Mouse (Mus musculus): ENCODE results near the gene Bfsp1.

Gene Bfsp1

GRCm38 (mm10) chr2:143853447-143853846 lies 9.5 kb downstream of the Bfsp1 start:
- no peak for DNase-seq

GRCm38 (mm10) chr2:143852295-143853275 lies 10.4 kb downstream of the Bfsp1 start:
- DNase-seq = no peak

DNA sequence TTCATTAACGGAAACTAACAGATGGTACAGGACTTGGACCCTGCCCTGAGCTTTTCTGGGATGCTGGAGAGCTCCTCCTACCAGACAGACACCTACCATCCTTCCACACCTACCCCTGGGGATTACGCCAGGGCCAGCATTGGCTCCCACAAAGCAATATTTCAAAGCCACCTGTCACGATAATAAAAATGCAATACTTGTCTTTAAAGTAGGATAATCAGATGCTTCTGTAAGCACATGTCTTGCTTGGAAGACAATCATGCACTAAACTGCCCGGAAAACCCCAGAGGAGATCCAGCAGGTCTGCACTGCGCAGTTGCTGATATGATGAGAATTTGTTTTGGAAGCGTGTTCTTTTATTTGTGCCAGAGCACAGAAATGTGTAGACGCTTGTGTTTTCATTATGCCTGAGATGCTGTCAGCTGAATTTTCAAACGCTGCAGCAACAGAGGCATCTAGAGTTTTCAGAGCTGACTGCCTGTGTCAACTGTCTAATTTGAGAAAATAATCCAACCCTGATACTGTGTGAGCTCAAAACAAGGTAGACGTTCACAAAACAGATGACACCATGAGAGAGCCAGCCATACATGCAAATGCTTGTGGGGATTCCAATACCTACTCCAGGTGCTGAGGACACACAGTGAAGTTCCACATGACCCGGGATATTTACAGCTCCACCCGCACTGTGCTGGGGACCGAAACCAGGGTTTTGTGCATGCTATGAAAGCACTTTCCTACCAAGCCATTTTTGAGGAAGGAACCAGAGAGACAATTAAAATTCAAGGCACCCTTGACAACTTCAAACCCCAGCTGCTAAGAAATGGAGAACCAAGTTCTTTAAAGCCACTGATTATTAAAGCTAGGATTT lies 11.4 kb downstream of the Bfsp1 start:
- DNase-seq = no peak

DNA sequence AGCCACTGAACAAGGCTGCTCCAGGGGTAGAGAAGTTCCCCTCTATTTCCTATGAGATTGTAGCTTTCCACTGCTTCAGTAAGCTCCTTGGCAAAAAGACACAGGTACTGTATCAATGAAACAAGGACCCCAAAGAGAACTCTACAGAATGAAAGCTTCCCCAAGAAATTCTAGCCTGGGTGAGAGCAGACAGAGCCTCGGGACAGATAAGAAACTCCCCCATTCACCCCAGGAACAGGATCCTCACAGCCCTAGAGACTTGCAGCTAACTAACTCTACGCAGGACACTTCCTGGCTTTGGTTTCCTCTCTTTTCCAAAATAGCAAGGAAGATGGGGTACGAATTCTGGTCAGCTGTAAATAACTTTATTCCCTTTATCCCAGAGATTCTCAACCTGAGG lies 15.7 kb downstream of the Bfsp1 start:
- DNase-seq = no peak

GRCm38 (mm10) chr2:143846799-143847198 lies 16.2 kb downstream of the Bfsp1 start:
- peak; percentile 77 for DNase-seq

DNA sequence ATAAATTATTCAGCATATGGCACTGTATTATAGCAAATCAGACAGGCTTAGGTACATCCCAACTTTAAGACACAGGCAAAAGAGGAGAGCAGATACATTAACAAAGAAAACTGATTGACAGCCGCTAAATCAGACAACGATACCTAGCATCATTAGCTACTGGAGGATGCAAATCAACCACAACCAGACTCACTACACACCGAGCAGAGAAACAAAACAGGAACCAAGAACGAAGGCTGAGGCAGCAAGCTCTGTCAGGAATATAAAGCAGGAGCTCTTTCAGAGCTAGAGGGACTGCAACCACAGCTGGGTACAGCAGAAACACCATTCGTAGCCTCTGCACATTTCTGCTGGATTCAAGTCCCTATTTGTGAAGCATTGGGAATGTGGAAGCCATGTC lies 18.2 kb downstream of the Bfsp1 start:
- no peak for DNase-seq

- DNase-seq = no peak
Observed at GRCm38 (mm10) chr2:143841536-143841935, 21.4 kb downstream of the Bfsp1 start.

- DNase-seq = no peak
Observed at GRCm38 (mm10) chr2:143840895-143841294, 22.1 kb downstream of the Bfsp1 start.

GRCm38 (mm10) chr2:143839458-143839857 lies 23.5 kb downstream of the Bfsp1 start:
- no peak for DNase-seq

- no peak for DNase-seq
Observed at GRCm38 (mm10) chr2:143838698-143839097, 24.3 kb downstream of the Bfsp1 start.

GRCm38 (mm10) chr2:143837291-143837701 lies 25.7 kb downstream of the Bfsp1 start:
- peak; percentile 84 for DNase-seq

DNA sequence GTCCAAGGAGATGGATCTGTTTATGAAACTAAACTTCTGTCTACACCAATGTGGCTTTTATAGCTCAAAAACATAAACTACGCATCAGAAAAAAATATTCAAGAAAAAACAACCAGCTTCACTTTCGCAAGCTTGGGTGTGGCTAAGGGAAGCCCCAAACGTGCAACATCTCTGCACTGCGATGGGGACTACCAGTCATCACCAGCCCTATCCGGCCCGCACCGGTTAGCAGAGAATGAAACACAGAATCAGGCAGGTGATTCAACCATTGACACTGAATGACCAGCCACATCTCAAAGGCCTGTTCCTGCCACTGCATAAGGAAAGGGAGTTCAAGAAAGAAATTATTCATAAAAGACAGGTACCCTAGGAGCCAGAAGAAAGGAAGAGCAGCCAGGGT lies 27.2 kb downstream of the Bfsp1 start:
- DNase-seq = no peak

DNA sequence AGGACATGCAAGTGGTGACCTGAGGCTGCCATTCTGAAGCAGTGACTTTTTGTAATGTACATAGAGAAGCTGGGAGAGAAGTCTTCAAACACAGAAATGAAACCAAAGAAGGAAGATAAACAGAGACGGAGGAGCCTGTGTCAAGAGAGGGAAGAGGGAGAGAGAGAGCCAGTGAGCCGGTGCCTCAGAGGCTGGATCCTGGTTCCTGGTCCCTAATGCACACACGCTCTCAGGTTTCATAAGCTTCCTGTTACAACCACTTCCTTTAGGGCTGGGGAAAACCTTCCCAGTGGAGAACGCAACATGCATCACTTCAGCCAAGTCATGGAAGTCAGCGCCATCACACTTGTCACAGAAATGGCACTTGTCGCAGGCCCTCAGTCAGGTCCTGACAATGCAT lies 28.9 kb downstream of the Bfsp1 start:
- no peak for DNase-seq

- DNase-seq = no peak
Observed at GRCm38 (mm10) chr2:143832721-143833120, 30.3 kb downstream of the Bfsp1 start.

DNA sequence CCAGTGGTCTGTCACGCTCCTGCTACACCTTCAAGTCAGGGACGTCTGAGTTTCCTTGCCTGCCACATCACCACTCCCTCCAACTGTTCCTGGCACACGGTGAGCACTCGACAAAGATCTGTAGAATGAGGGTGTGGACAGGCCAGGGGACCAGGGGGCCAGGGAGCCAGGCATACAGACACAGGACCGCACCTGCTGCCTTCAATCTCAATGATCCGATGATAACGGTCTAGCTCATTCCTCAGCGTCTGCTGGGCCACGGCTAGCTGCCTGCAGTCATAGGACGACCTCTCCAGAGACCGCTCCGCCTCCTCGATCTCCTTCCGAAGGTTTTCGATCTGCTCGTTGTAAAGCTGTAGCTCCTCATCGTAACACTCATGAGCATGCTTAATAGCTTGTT lies 31.3 kb downstream of the Bfsp1 start:
- no peak for DNase-seq

GRCm38 (mm10) chr2:143813461-143813860 lies 49.5 kb downstream of the Bfsp1 start:
- no peak for DNase-seq

DNA sequence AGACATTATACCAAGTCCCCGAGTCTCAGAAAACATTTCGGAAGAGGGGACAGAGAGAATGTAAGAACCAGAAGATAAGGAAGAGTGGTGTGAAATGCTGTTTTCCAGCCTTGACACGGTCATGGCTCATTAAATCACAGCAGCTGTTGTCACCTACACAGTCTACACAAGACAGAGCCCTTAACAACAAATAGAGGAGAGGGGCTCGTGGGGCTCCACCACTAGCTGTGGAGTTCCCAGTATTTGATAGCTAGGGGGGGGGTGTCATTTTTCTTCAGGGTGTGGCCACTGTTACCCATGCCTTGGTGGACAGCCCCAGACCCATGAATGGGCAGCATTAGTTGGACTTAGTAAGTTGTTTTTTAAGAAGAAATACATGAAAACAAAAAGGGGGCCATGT lies 50.7 kb downstream of the Bfsp1 start:
- no peak for DNase-seq

GRCm38 (mm10) chr2:143808789-143809188 lies 54.2 kb downstream of the Bfsp1 start:
- DNase-seq = no peak

DNA sequence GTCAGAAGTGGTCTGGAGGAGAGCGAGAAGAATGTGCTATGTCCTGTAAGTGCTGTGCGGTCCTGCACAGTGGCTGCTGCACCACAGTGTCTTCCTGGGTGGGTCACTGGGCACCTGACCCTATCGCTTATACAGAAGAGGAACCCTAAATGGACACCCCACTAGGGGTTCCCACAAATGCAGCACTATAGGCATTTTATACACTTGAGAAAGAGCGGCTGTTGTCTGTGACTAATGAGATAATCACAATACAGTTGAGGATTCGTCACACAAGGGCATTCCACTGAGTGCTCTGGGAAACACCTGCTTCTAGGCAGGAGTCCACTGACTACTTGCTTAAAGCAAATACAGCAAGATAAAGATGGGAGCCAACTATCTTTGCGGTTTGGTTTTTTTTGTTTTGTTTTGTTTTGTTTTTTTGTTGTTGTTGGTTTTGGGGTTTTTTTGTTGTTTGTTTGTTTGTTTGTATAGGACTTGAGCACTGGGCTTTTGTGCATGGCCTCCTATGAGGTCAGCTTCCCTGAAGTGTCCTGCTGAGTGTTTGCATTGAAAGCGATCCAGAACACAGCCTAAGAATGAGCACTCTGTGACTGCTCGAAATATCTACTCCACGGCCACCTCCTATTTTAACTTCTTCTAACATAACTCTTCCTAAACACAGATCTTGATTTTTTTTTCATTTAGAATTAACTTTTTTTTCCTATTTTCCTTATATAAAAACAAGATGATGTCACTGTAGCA lies 55.9 kb downstream of the Bfsp1 start:
- no peak for DNase-seq

DNA sequence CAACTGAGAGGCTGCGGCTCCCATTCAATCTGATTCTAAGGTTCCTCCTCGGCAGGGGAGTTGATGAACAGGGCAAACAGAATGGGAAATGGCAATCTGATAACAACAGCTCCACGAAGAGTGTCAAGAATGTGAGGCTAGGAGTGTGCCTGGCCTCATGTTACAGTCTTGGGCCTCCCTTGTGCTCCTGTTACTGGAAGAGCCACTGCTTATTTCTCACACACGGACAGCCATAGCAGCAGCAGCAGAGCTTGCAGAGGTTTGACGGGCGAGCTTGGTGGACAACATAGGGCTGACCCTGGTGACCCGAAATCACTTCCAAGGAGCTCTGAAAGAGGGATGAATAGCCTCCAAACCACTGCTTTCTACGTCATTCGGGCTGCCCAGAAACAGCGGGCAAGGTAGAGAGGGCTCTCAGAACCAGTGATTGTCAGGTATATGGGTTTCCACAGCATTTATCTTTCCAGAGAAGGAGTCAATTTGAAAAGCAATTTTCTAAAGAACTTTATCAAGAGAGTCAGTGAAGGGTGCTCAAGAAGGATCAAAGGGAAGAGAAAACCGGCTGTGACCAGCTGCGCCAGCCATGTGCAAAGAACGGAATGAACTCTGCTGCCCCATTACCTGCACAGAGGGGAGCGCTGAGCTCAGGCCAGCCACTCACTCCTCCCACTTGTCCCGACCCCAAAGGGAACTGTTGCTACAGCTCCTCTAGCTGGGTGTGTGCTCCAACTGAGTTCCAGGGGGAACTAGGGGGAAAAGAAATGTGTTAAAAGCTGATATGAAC lies 56.6 kb downstream of the Bfsp1 start:
- DNase-seq = peak; percentile 43

DNA sequence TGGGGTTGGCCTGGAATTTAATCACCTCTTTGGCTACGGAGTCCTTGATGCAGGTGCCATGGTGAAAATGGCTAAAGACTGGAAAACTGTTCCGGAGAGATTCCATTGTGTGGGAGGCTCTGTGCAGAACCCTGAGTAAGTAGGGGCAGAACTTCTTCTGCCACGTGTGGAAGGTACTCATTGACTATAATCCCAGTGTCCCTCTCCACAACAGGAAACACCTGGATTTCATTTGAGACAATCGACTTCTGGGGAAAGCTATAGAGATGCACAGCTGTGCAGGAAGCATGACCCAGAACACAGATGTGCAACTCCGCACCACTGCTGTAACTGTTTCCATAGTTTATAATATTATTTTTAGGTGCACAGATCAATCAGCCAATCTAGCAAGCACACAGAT lies 61.9 kb downstream of the Bfsp1 start:
- DNase-seq = no peak

GRCm38 (mm10) chr2:143796335-143797013 lies 66.5 kb downstream of the Bfsp1 start:
- DNase-seq = no peak
